ENCODE assay signal across 8 mouse cellular contexts in the genomic region with DNA sequence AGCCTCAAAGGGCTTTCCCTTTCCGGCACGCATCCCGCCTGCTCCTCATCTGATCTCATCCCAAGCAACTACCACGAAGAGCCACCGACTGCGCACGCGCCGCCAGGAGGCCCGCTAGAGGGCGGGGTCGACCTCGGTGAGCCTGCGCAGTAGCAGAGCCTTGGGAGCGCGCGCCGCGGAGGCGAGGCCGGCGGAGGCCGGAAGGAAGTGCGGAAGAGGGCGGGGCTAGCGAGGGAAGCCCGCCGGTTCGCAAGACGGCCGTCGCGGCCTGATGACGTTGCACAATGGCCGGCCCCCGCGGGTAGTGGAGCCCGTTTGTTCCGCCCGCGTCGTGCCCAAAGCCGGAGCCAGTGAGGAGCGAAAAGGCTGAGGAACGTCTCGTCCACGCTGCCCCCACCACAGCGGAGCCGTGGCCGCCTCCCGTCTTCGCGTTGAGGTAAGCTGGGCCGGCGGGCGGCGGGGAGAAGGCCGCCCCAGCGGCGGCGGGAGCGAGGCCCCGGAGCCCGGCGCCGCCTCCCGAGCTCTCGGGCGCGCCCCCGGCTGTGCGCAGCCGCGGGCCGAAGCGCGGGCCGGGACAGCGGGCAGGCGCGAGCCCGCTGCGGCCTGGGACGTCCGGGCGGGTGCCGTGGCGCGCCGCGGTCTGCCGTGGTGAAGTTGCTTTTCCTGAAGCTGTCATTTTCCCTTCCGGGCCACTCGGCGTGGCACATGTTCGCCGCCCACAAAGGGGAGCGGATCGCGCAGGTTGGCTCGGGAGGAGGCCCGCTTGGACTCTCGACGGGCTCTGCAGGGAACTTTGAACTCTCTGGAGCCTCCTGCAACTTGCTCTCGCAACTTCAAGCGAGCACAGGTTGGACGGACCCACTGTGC. TPM values are rescaled to one million over a fixed set of nuclear protein-coding genes. Genes with fewer than 3 reads are reported as not detected.
DNase-seq lines count a peak whose midpoint lies in the region; ATAC-seq lines count a peak whose summit lies in the region.

A gene (plus strand): TSS at position 245 of the 867 bp plus-strand sequence.

- H3K36me3 ChIP-seq in forebrain, embryonic 14.5 days (ENCODE audit: control insufficient read depth, insufficient read depth, low read length) = peaks cover 21% of the 10 kb centered on the region
- H3K36me3 ChIP-seq in neural tube, embryonic 15.5 days = peaks cover 7% of the 10 kb centered on the region

- H3K4me2 ChIP-seq in forebrain, embryonic 14.5 days (ENCODE audit: low read length) = peak within 1 kb of the TSS; percentile 85
- peak within 1 kb of the TSS; percentile 71 for H3K4me2 ChIP-seq in neural tube, embryonic 15.5 days

- peak; percentile 95 for ATAC-seq in forebrain, embryonic 14.5 days
- ATAC-seq in neural tube, embryonic 15.5 days (ENCODE audit: low FRiP score) = peak; percentile 93

- H3K4me1 ChIP-seq in forebrain, embryonic 14.5 days (ENCODE audit: control insufficient read depth, insufficient read depth, low read length) = peaks cover 11% of the 10 kb centered on the region
- H3K4me1 ChIP-seq in neural tube, embryonic 15.5 days = peaks cover 31% of the 10 kb centered on the region

- H3K9me3 ChIP-seq in forebrain, embryonic 14.5 days (replicated peaks; ENCODE audit: control insufficient read depth, low read length) = no peaks in the 10 kb centered on the region
- no peaks in the 10 kb centered on the region for H3K9me3 ChIP-seq in neural tube, embryonic 15.5 days (replicated peaks)

- peak within 1 kb of the TSS; percentile 91 for H3K9ac ChIP-seq in forebrain, embryonic 14.5 days (ENCODE audit: low read length)
- peak within 1 kb of the TSS; percentile 88 for H3K9ac ChIP-seq in neural tube, embryonic 15.5 days (replicated peaks)

- no peaks in the 10 kb centered on the region for H3K27me3 ChIP-seq in forebrain, embryonic 14.5 days (replicated peaks; ENCODE audit: control insufficient read depth, insufficient read depth, low read length)
- H3K27me3 ChIP-seq in neural tube, embryonic 15.5 days (replicated peaks) = no peaks in the 10 kb centered on the region

- peak within 1 kb of the TSS; percentile 89 for H3K27ac ChIP-seq in forebrain, embryonic 14.5 days (ENCODE audit: low read depth, low read length)
- peak within 1 kb of the TSS; percentile 94 for H3K27ac ChIP-seq in neural tube, embryonic 15.5 days (replicated peaks)

- H3K4me3 ChIP-seq in forebrain, embryonic 14.5 days (ENCODE audit: low read depth, low read length) = peak within 1 kb of the TSS; percentile 79
- H3K4me3 ChIP-seq in neural tube, embryonic 15.5 days (replicated peaks) = peak within 1 kb of the TSS; percentile 87

- intact Hi-C loops in heart, postnatal 14 days (cut with DNase I) = loop anchor here (5.0 kb wide), 1 partner anchor 101 kb away; a partner anchor contains a TSS

- DNase-seq in ES-CJ7 (ENCODE audit: low read depth, low spot score) = peak; percentile 99
- DNase-seq in cerebellum, adult 11 months = peak; percentile 100
- DNase-seq in forebrain, embryonic 14.5 days (ENCODE audit: low spot score) = peak; percentile 99
- DNase-seq in heart, postnatal 14 days = peak; percentile 100
- DNase-seq in layer of hippocampus, adult 11-12 months (ENCODE audit: low spot score) = peak; percentile 99
- peak; percentile 99 for DNase-seq in lung, adult 18-20 months
- DNase-seq in testis, postnatal 14 days (ENCODE audit: low spot score) = peak; percentile 100

- WGBS in forebrain, embryonic 14.5 days = under 1% methylated on average over 95 of the region's 107 CpGs
- under 1% methylated on average over 93 of the region's 107 CpGs for WGBS in neural tube, embryonic 15.5 days

RNA-seq across cellular contexts. Expression of the gene that starts here (rescaled TPM):
- polyA plus RNA-seq in forebrain, embryonic 14.5 days (2014; fragmentation: Nextera tagmentation; extraction: Ambion mirVana) = 24.8 and 26.9 TPM in 2 replicates
- 10 to 100 TPM; 22.4 to 22.8 TPM for total RNA-seq in heart, postnatal 14 days (2021)
- polyA plus RNA-seq in neural tube, embryonic 15.5 days (2015; fragmentation: Nextera tagmentation; extraction: Ambion mirVana) = 30.6 and 35.3 TPM in 2 replicates

Comparison
In these comparisons a context has a peak if more than half of its experiments do, and no peak if none do; other contexts are left out.
1. Peak in every context shown above with its lines: DNase-seq, ATAC-seq, H3K4me3 ChIP-seq and H3K27ac ChIP-seq.